Mouse (Mus musculus) embryonic facial prominence, embryonic 11.5 days (tissue): ENCODE measurements around the gene Sdsl. TPM values are rescaled to one million over a fixed set of nuclear protein-coding genes. Genes with fewer than 3 reads are reported as not detected.

Experiments used
- ATAC-seq: fragments of 200-750 bp; cut with Nextera tagmentation; replicated peaks from 2 replicates; pipeline ENCODE4 v1.8.0; 2017; ENCODE audit warnings: low read depth; ENCODE audit not compliant: insufficient number of reproducible peaks, low FRiP score, low TSS enrichment
- DNase-seq: peaks from one replicate; pipeline ENCODE4 v3.0.0-alpha.2; 2015; ENCODE audit warnings: low spot score
- H3K27ac ChIP-seq: fragments of 300-500 bp; sonication (generic); replicated peaks from 2 replicates; pipeline ENCODE4 v1.5.1; 2014; ENCODE audit warnings: mild to moderate bottlenecking, low read depth, low read length, control low read depth
- H3K27me3 ChIP-seq: fragments of 300-500 bp; sonication (generic); 2 replicates; pipeline ENCODE4 v1.6.1; 2014; ENCODE audit warnings: mild to moderate bottlenecking, low read length, moderate library complexity, mixed read lengths; ENCODE audit not compliant: control insufficient read depth, insufficient read depth
- H3K36me3 ChIP-seq: fragments of 300-500 bp; sonication (generic); replicated peaks from 2 replicates; pipeline ENCODE4 v1.6.1; 2014; ENCODE audit warnings: low read depth, mild to moderate bottlenecking, low read length, moderate library complexity, mixed read lengths; ENCODE audit not compliant: control insufficient read depth, insufficient read depth
- H3K4me1 ChIP-seq: fragments of 300-500 bp; sonication (generic); 2 replicates; pipeline ENCODE4 v1.6.1; 2014; ENCODE audit warnings: low read length, mixed read lengths; ENCODE audit not compliant: control insufficient read depth, insufficient read depth
- H3K4me2 ChIP-seq: fragments of 300-500 bp; sonication (generic); 2 replicates; pipeline ENCODE4 v1.6.1; 2014; ENCODE audit warnings: low read depth, mild to moderate bottlenecking, control low read depth, low read length, moderate library complexity
- H3K4me3 ChIP-seq: fragments of 300-500 bp; sonication (generic); 2 replicates; pipeline ENCODE4 v1.5.1; 2014; ENCODE audit warnings: low read depth, low read length, control low read depth
- H3K9ac ChIP-seq: fragments of 300-500 bp; sonication (generic); replicated peaks from 2 replicates; pipeline ENCODE4 v1.6.1; 2014; ENCODE audit warnings: mild to moderate bottlenecking, control low read depth, low read length
- H3K9me3 ChIP-seq: fragments of 300-500 bp; sonication (generic); replicated peaks from 2 replicates; pipeline ENCODE4 v1.6.1; 2016; ENCODE audit warnings: mild to moderate bottlenecking, low read length, inconsistent platforms, mixed read lengths; ENCODE audit not compliant: control insufficient read depth
- WGBS: fragments of 180-500 bp; shearing (Covaris S2); extraction: QIAGEN DNeasy Blood & Tissue Kit; methylation state at CpG from one replicate; pipeline ENCODE4 v1.1.7; 2014; 5-methylcytosine and 5-hydroxymethylcytosine counted together
- polyA plus RNA-seq: library from polyadenylated mRNA; unstranded; fragments of >200 nt; fragmentation: Nextera tagmentation; extraction: Ambion mirVana; gene quantifications from 2 replicates; pipeline ENCODE4 v1.2.1, GENCODE M21; 2014

The Sdsl gene
- polyA plus RNA-seq: 3.6 and 4.9 TPM in 2 replicates

- Histone ChIP-seq H3K4me2 (no peak within 1 kb of the TSS), H3K36me3 (no peaks in the 10 kb centered on the region), H3K4me3 (no peak within 1 kb of the TSS), H3K27ac (no peak within 1 kb of the TSS), H3K9ac (no peak within 1 kb of the TSS), H3K4me1 (no peaks in the 10 kb centered on the region), H3K27me3 (no peaks in the 10 kb centered on the region), H3K9me3 (no peaks in the 10 kb centered on the region)
- WGBS: 76% methylated on average over 8 of the region's 8 CpGs
- ATAC-seq (no peak), DNase-seq (no peak)
Observed at GRCm38 (mm10) chr5:120472770-120473169, at the start of gene Sdsl. Gene Sdsl (minus strand): TSS chr5:120472810.

GRCm38 (mm10) chr5:120517552-120517951 is 44.9 kb upstream of the Sdsl start:
- H3K9ac ChIP-seq: 0 out of 2 replicates have a peak overlapping the region, but pooled peaks have one; percentile 13
- no peak overlapping the region for H3K4me2 ChIP-seq
- no peaks in the 10 kb centered on the region for H3K9me3 ChIP-seq
- ATAC-seq (no peak), DNase-seq (no peak)
- no peaks in the 10 kb centered on the region for H3K36me3 ChIP-seq
- no peaks in the 10 kb centered on the region for H3K27me3 ChIP-seq
- H3K4me1 ChIP-seq: no peaks in the 10 kb centered on the region; the same call in 1 of the 2 replicates
- H3K27ac ChIP-seq: no peak overlapping the region
- no peak overlapping the region for H3K4me3 ChIP-seq
- 57% methylated on average over 9 of the region's 9 CpGs for WGBS

GRCm38 (mm10) chr5:120516221-120516984 is 43.8 kb upstream of the Sdsl start:
- Histone ChIP-seq H3K27ac (no peak overlapping the region), H3K4me2 (no peak overlapping the region), H3K27me3 (no peaks in the 10 kb centered on the region), H3K36me3 (no peaks in the 10 kb centered on the region), H3K4me3 (no peak overlapping the region), H3K9ac (no peak overlapping the region), H3K4me1 (no peaks in the 10 kb centered on the region; the same call in 1 of the 2 replicates), H3K9me3 (no peaks in the 10 kb centered on the region)
- ATAC-seq (no peak), DNase-seq (no peak)
- 52% methylated on average over 15 of the region's 15 CpGs for WGBS

DNA sequence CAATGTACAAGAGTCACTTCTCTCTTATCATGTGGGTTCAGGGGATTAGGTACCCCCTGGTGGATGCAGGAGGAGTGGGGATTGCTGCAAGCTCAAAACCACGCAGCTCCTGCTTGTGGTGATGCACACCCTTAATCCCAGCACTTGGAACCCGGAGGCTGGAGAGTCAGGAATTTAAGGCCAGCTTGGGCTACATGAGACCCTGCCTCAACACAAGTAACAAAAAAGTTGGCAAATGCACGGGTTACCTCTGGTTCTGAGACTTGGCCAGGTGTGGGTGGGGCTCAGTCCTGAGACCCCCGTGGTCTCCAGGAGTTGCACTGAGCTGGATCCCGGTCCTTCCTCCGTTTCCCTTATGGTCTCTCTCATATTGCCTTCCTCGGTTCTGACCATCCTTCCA is 42.8 kb upstream of the Sdsl start:
- Histone ChIP-seq H3K27ac (peak overlapping the region; percentile 20; the same call in 1 of the 2 replicates), H3K27me3 (no peaks in the 10 kb centered on the region), H3K36me3 (no peaks in the 10 kb centered on the region), H3K9me3 (no peaks in the 10 kb centered on the region), H3K9ac (no peak overlapping the region), H3K4me1 (no peaks in the 10 kb centered on the region; the same call in 1 of the 2 replicates), H3K4me2 (no peak overlapping the region), H3K4me3 (no peak overlapping the region)
- 80% methylated on average over 7 of the region's 7 CpGs for WGBS
- DNase-seq (no peak), ATAC-seq (no peak)

DNA sequence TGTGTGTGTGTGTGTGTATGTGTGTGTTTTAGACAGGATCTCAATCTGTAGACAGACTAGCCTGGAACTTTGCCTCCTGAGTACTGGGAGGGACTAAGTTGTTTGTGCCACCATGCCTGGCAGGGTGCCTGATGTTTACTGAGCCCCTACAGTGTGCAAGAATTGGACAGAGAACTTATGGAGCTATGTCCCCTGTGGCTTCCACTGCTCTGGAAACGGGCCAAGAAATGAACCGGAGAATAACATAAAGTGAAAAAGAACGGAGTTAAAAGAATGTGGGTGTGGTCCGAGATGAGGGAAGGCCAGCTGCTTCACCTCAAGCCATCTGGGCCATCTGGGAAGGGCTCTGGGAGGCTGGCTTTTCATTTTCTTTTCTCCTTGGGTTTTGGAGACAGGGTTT is 42.1 kb upstream of the Sdsl start:
- H3K9ac ChIP-seq: no peak overlapping the region
- no peaks in the 10 kb centered on the region for H3K36me3 ChIP-seq
- no peak overlapping the region for H3K4me3 ChIP-seq
- ATAC-seq (no peak), DNase-seq (no peak)
- no peak overlapping the region for H3K27ac ChIP-seq
- no peaks in the 10 kb centered on the region; the same call in 1 of the 2 replicates for H3K4me1 ChIP-seq
- no peaks in the 10 kb centered on the region for H3K9me3 ChIP-seq
- no peak overlapping the region for H3K4me2 ChIP-seq
- H3K27me3 ChIP-seq: no peaks in the 10 kb centered on the region
- 51% methylated on average over 4 of the region's 4 CpGs for WGBS

DNA sequence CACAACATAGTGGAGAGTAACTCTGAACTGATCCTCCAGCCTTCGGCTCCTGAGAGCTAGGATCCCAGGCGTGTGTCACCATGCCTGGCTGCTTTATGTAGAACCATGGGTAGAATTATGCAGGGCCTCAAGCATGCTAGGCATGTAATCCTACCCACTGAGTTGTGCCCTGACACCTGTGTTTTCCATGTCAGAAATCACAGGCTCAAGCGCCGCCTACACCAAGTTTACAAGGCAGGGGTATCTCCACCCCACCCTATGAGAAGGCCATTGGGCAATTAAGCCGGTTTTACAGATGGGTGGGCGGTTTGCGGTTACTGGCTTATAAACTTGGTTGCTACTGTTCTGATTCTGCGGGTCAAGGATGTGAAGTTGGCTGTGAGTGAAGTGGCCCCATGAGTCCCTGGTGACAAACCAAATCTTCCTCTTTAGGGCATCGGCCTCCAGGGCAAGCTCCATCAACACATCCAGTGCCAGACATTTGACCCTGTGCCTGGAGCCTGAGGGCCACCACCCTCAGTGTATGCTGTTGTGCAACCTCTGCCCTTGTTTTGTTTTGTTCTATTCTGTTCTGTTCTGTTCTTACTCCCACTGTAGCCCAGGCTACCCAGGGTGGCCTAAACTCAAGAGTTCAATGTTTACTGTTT is 41.5 kb upstream of the Sdsl start:
- ATAC-seq (no peak), DNase-seq (no peak)
- no peak overlapping the region for H3K4me2 ChIP-seq
- H3K4me1 ChIP-seq: no peaks in the 10 kb centered on the region; the same call in 1 of the 2 replicates
- H3K9ac ChIP-seq: no peak overlapping the region
- WGBS: 88% methylated on average over 9 of the region's 9 CpGs
- no peaks in the 10 kb centered on the region for H3K27me3 ChIP-seq
- H3K36me3 ChIP-seq: no peaks in the 10 kb centered on the region
- H3K4me3 ChIP-seq: no peak overlapping the region
- H3K9me3 ChIP-seq: no peaks in the 10 kb centered on the region
- no peak overlapping the region for H3K27ac ChIP-seq

GRCm38 (mm10) chr5:120512911-120513555 is 40.4 kb upstream of the Sdsl start:
- Histone ChIP-seq H3K4me2 (no peak overlapping the region), H3K9ac (no peak overlapping the region), H3K27me3 (no peaks in the 10 kb centered on the region), H3K4me3 (no peak overlapping the region), H3K36me3 (no peaks in the 10 kb centered on the region), H3K27ac (no peak overlapping the region), H3K4me1 (no peaks in the 10 kb centered on the region; the same call in 1 of the 2 replicates), H3K9me3 (no peaks in the 10 kb centered on the region)
- no peak for ATAC-seq
- no peak for DNase-seq
- 34% methylated on average over 15 of the region's 15 CpGs for WGBS
